Mouse (Mus musculus): ENCODE results near the gene C2cd2. TPM values are rescaled to one million over a fixed set of nuclear protein-coding genes. Genes with fewer than 3 reads are reported as not detected.

Gene C2cd2
- total and polyA plus RNA-seq, 3 experiments: 9.8 to 19.7 (median 10.4) TPM

DNA sequence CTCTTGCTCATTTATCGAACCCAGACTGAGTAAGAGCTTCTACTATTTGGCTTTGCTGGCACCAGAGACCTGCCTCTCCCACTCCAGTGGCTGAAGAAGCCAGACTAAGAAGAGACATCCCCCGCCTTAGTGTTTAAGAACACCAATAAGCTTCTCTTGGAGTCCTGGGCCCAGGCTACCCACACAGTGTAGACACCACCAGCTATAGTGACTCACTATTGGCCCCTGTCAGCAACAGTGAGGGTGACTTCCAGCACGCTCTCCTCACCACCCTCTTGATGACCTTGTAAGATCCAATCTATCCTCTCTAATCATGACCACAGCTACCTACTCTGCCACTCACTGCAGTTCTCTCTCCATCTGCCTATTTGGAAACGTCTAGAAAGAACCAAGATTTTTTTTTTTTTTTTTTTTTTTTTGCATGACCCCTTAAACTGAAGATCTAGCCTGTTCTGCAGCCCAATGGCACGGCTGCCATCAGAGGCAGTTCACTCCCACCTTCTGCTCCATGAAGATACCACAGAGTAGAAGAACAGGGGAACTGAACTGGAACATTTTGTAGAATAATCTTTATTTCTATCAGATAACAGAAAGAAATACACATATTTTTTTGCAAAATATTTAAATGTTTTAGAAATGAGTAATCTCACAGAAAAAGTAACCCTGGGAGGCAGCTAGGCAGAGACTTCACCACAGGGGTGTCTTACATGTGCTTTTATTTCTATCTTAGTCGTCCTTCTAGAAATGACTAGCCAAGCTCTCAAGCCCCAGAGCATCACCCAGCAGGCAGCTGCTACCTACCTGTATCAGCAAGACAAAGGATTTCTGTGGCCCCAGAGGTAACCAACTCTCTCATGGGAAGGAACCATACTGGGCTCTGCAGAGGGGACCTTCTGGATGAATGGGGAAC lies 93.0 kb downstream of the C2cd2 start:
- DNase-seq (ENCODE audit: low spot score) (no peak), ATAC-seq (ENCODE audit: extremely low read depth, insufficient number of reproducible peaks, low FRiP score, poor library complexity, severe bottlenecking) (no peak)
- no peak overlapping the region for H3K4me3 ChIP-seq (ENCODE audit: low read depth, low read length)
- no peak for TF ChIP-seq POLR2AphosphoS5 (IDR thresholded peaks at IDR 0.05; ENCODE audit: insufficient replicate concordance, low read depth, low read length)
- TF ChIP-seq TAL1 (conservative IDR thresholded peaks at IDR 0.05; ENCODE audit: low read depth, low read length): no peak
- TF ChIP-seq GATA2 (IDR thresholded peaks at IDR 0.05; ENCODE audit: borderline replicate concordance, low read depth, low read length): no peak
- TF ChIP-seq CTCF (IDR thresholded peaks at IDR 0.05; ENCODE audit: low read depth, low read length): no peak
- no peak for TF ChIP-seq GATA1 (IDR thresholded peaks at IDR 0.05; ENCODE audit: borderline replicate concordance, low read length)
- peaks cover 46% of the 10 kb centered on the region for H3K36me3 ChIP-seq (replicated peaks)
- H3K27me3 ChIP-seq (ENCODE audit: insufficient read depth, low read length): no peaks in the 10 kb centered on the region
- H3K9me3 ChIP-seq (replicated peaks): no peaks in the 10 kb centered on the region
- no peaks in the 10 kb centered on the region for H3K4me1 ChIP-seq (ENCODE audit: insufficient read depth, low read depth, low read length)

DNA sequence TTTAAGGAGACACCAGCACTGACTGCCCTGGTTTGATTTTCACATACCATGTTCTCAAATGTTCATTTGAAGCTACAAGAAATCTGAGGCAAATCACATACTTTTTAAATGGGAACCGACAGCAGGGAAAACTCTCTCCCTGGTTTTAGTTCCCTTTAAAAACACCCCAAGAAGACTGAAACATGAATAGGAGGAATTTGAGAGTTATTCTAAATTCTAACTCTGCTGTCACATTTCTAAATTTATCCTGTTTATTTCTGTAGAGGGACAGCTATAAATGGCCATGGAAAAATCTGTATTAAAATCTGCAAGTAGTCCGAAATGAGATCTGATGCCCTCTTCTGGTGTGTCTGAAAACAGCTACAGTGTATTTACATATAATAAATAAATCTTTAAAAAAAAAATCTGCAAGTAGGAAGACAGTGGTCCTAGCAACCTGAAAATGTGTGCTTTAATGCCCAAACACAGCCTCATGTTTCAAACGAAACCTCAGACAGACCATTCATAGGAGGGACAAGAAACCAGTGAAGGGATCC lies 98.4 kb downstream of the C2cd2 start:
- H3K36me3 ChIP-seq (replicated peaks): peaks cover 43% of the 10 kb centered on the region
- H3K27me3 ChIP-seq (ENCODE audit: insufficient read depth, low read length): no peaks in the 10 kb centered on the region
- no peaks in the 10 kb centered on the region for H3K9me3 ChIP-seq (replicated peaks)
- ATAC-seq (ENCODE audit: extremely low read depth, insufficient number of reproducible peaks, low FRiP score, poor library complexity, severe bottlenecking) (no peak), DNase-seq (ENCODE audit: low spot score) (no peak)
- no peak for TF ChIP-seq GATA2 (IDR thresholded peaks at IDR 0.05; ENCODE audit: borderline replicate concordance, low read depth, low read length)
- no peak for TF ChIP-seq GATA1 (IDR thresholded peaks at IDR 0.05; ENCODE audit: borderline replicate concordance, low read length)
- TF ChIP-seq POLR2AphosphoS5 (IDR thresholded peaks at IDR 0.05; ENCODE audit: insufficient replicate concordance, low read depth, low read length): no peak
- no peak for TF ChIP-seq TAL1 (conservative IDR thresholded peaks at IDR 0.05; ENCODE audit: low read depth, low read length)
- TF ChIP-seq CTCF (IDR thresholded peaks at IDR 0.05; ENCODE audit: low read depth, low read length): no peak
- no peaks in the 10 kb centered on the region for H3K4me1 ChIP-seq (ENCODE audit: insufficient read depth, low read depth, low read length)
- H3K4me3 ChIP-seq (ENCODE audit: low read depth, low read length): no peak overlapping the region

DNA sequence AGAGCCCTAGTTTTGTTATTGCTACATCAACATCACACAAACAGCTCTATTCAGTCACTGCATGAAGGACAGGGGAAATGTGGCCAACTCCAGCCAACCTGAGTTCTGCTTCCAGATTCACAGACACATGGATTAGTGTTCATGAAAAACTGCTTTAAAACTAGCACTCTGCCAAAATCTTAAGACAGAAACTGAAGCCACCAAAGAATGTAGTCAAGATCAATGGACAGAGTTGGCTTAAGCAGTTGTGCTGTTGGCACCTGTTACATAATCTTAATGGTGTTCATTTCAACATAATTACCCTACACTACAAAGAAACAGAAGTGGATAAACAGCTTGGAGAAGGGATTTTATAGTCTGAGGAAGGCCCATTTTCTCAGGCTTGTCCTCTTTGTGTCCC lies 106.3 kb downstream of the C2cd2 start:
- Histone ChIP-seq H3K27me3 (ENCODE audit: insufficient read depth, low read length) (no peaks in the 10 kb centered on the region), H3K4me3 (ENCODE audit: low read depth, low read length) (no peak overlapping the region), H3K9me3 (replicated peaks) (no peaks in the 10 kb centered on the region), H3K36me3 (replicated peaks) (peaks cover 32% of the 10 kb centered on the region), H3K4me1 (ENCODE audit: insufficient read depth, low read depth, low read length) (peaks cover 10% of the 10 kb centered on the region)
- no peak for ATAC-seq (ENCODE audit: extremely low read depth, insufficient number of reproducible peaks, low FRiP score, poor library complexity, severe bottlenecking)
- no peak for DNase-seq (ENCODE audit: low spot score)
- TF ChIP-seq TAL1 (conservative IDR thresholded peaks at IDR 0.05; ENCODE audit: low read depth, low read length): no peak
- no peak for TF ChIP-seq GATA2 (IDR thresholded peaks at IDR 0.05; ENCODE audit: borderline replicate concordance, low read depth, low read length)
- TF ChIP-seq POLR2AphosphoS5 (IDR thresholded peaks at IDR 0.05; ENCODE audit: insufficient replicate concordance, low read depth, low read length): no peak
- TF ChIP-seq GATA1 (IDR thresholded peaks at IDR 0.05; ENCODE audit: borderline replicate concordance, low read length): no peak
- no peak for TF ChIP-seq CTCF (IDR thresholded peaks at IDR 0.05; ENCODE audit: low read depth, low read length)

DNA sequence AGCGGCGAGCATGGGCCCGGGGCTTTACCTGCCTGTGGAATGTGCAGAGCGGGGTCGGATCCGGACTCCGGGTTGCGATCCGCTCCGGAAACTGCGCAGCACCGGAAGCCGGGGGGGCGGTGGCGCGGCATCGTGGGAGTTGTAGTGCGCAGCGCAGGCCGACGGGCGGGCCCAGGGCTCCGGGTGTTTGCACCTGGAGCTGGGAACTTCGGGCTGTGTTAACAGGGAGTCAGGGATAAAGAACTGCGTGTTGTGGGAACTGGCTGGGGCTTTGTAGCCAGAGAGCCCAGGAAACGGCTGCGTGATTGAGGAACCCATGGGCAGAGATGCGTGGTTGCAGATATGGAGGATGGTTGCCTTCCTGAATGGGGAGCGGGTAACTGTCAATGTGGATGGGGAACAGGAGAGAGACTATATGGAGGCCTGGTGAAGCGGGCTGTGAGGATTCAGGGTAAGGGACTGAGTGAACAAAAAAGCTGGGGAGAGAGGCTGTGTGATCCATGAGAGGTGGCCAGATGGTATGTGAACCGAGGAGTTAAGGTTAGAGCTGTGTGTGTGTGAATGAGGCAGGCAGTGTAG lies 110.6 kb downstream of the C2cd2 start, which contains the start of gene Prdm15:
Prdm15 (minus strand) TSS at position 110 of the 579 bp plus-strand sequence.
- DNase-seq (ENCODE audit: low spot score): peak; percentile 82
- TF ChIP-seq POLR2AphosphoS5 (IDR thresholded peaks at IDR 0.05; ENCODE audit: insufficient replicate concordance, low read depth, low read length) (no peak), TAL1 (conservative IDR thresholded peaks at IDR 0.05; ENCODE audit: low read depth, low read length) (no peak), CTCF (IDR thresholded peaks at IDR 0.05; ENCODE audit: low read depth, low read length) (no peak), GATA1 (IDR thresholded peaks at IDR 0.05; ENCODE audit: borderline replicate concordance, low read length) (no peak), GATA2 (IDR thresholded peaks at IDR 0.05; ENCODE audit: borderline replicate concordance, low read depth, low read length) (no peak)
- Histone ChIP-seq H3K4me1 (ENCODE audit: insufficient read depth, low read depth, low read length) (peaks cover 42% of the 10 kb centered on the region), H3K27me3 (ENCODE audit: insufficient read depth, low read length) (no peaks in the 10 kb centered on the region), H3K4me3 (ENCODE audit: low read depth, low read length) (peak within 1 kb of the TSS; percentile 79), H3K36me3 (replicated peaks) (peaks cover 44% of the 10 kb centered on the region), H3K9me3 (replicated peaks) (no peaks in the 10 kb centered on the region)
- ATAC-seq (ENCODE audit: extremely low read depth, insufficient number of reproducible peaks, low FRiP score, poor library complexity, severe bottlenecking): peak; percentile 52

DNA sequence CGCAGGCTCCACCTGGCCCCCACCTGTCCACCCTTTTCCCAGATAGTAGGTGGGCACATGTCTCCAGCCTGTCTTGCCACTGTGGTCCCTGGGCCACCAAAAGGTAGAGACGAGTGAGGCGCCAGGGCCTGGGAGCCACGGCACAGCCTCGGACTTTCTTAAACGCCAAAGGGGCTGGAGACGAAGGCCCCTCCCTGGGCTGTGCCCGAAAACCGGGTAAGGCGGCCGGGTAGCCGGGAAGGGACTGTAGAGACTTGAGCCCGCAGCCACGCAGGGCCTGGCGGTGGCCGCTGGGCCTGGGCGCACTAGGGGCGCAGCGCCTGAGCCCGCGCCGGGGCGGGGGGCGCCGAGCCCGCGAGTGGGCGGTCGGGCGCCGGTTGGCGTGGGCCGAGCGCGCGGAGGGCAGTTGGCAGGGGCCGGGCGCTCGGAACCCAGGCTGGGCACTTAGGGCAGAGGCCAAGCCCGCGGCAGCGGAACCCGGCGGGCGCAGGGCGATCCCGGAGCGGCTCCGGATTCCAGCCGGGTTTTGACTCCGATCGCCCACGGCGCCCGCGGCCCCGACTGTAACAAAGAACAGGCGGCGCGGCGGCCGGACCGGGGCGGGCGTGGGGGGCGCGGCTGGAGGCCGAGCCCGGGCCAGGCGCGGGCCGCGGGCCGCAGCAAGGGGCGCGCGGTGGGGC lies 111.2 kb downstream of the C2cd2 start:
- peak; percentile 84 for DNase-seq (ENCODE audit: low spot score)
- Histone ChIP-seq H3K4me1 (ENCODE audit: insufficient read depth, low read depth, low read length) (peaks cover 44% of the 10 kb centered on the region), H3K27me3 (ENCODE audit: insufficient read depth, low read length) (no peaks in the 10 kb centered on the region), H3K4me3 (ENCODE audit: low read depth, low read length) (peak overlapping the region; percentile 79), H3K9me3 (replicated peaks) (no peaks in the 10 kb centered on the region), H3K36me3 (replicated peaks) (peaks cover 50% of the 10 kb centered on the region)
- peak; percentile 68 for ATAC-seq (ENCODE audit: extremely low read depth, insufficient number of reproducible peaks, low FRiP score, poor library complexity, severe bottlenecking)
- TF ChIP-seq TAL1 (conservative IDR thresholded peaks at IDR 0.05; ENCODE audit: low read depth, low read length) (no peak), GATA2 (IDR thresholded peaks at IDR 0.05; ENCODE audit: borderline replicate concordance, low read depth, low read length) (no peak), POLR2AphosphoS5 (IDR thresholded peaks at IDR 0.05; ENCODE audit: insufficient replicate concordance, low read depth, low read length) (no peak), GATA1 (IDR thresholded peaks at IDR 0.05; ENCODE audit: borderline replicate concordance, low read length) (no peak), CTCF (IDR thresholded peaks at IDR 0.05; ENCODE audit: low read depth, low read length) (no peak)
